Mouse (Mus musculus) frontal cortex, postnatal 36 days (tissue): ENCODE data around the gene Wsb2.
"Not testable (repeated sequence)": the region's sequence is repeated elsewhere in the genome, so short reads cannot be mapped to it uniquely, and the experiment has no call there.

Experiments
- DNase-seq, 2 experiments: peaks; one replicate each; pipeline ENCODE4 v3.0.0; 2022; ENCODE audit warnings: low spot score in 2 of 2

Gene Wsb2

DNA sequence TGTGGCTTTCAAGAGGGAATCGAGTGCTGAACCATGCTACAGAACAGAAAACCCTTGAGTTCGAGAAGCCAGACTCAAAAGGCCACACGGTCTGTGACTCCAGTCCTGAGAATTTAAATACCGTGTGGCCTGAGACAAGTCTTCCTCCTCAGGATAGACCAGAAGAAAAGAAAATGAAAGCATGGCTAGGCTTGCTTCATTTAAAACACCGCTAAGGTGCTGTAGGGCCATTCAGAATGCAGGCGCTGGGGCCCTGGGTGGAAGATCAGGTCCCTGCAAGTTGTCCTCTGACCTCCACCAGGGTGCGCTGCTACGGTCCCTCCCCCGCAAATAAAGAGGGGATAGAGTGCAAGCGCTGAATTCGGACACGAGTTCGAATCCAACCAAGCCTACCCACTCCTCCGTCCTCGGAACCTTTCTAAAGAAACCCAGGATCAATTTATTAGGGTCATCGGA lies 31.2 kb downstream of the Wsb2 start:
- DNase-seq = no peak

DNA sequence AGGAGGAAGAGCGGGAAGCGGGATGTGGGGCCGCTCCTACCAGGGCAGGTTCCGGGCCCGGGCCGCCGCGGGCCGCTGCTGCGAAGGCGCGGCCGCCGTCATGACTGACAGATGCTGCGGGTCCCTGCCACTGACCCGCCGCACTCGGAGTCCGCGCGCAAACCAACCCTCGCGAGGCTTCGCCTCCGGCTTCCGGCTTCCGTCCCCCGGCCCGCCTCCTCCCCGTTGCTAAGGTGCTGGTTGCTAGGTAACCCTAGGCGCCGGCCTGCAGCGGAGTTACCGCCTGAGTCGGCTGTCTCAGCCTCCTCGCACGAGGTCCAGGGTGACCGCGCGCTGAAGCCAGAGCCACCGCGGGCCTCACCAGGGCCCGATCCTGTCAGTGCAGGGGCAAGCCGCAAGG lies 31.8 kb downstream of the Wsb2 start, which contains the start of gene Rfc5:
Gene Rfc5, minus strand, starts transcription at position 171 of the 400 bp plus-strand sequence.
- peak; percentile 93 to 95 for DNase-seq

DNA sequence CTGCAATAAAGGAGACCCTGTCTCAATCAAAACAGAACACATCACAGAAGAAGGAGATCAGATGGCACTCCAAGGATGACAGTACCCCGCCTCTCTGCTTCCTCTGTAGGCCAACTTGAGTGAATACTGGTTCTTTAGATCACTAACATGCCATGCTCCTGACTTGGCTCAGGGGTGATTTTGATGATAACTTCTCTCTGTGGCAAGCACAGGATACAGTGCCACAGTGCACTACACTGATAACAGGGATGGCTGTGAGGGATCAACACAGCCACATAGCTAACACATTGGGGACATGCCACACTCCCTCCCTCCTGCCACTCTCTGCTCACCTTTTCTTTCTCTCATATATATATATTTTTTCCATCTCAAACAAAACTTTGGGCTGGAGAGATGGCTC lies 33.8 kb downstream of the Wsb2 start:
- DNase-seq = no peak

DNA sequence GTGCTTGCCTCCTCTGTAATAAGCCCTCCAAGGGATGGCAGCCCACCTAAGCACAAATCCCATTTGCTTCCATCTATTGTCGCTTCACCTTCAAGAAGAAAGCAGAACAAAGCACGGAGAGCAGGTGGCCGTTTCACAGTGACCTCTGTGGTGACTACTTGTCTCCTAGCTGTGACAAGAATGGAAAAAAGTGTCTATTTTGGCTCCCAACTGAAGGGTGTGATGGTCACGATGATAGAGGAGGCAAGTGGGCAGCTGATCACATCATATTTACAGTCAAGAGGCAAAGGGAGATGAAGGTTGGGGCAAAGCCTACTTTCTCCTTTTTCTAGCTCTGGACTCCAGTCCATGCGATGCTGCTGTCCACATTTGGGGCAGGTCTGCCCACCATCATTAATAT lies 38.7 kb downstream of the Wsb2 start:
- DNase-seq = no peak

DNA sequence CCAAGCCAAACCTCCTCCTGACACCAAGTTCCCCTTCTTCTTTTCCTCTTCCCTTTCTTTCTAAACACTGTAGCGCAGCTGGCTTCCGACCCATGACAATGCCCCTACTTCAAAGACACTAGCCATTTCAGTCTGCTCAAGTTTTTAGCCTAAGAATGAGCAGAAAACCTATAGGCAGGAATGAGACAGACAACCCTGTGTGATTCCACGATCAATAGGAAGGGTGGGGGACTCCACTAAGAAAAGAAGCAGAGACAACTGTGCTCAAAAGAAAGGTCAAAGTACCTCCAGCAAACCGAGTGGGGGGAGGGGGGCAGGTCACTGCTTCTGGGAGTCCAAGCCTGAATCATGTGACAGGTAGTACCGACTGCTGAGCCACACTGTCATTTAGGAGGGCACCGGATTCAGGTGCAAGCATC lies 39.5 kb downstream of the Wsb2 start:
- DNase-seq = no peak

DNA sequence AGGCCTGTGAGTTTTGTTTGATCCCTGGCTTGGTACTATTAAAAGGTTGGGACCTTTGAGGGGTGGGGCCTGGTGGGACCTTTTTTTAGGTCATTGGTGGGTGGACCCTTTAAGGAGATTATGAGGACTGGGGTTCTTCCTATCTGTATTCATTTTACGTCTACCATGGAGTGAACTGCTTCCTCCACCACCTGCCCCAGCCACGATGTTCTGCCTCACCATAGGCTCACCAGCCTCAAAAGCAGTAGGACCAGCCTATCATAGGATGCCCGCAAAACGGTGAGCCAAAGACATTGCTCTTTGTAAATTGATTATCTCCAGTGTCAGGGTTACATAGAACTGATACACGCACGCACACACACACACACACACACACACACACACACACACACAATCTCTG lies 40.3 kb downstream of the Wsb2 start:
- no peak for DNase-seq

DNA sequence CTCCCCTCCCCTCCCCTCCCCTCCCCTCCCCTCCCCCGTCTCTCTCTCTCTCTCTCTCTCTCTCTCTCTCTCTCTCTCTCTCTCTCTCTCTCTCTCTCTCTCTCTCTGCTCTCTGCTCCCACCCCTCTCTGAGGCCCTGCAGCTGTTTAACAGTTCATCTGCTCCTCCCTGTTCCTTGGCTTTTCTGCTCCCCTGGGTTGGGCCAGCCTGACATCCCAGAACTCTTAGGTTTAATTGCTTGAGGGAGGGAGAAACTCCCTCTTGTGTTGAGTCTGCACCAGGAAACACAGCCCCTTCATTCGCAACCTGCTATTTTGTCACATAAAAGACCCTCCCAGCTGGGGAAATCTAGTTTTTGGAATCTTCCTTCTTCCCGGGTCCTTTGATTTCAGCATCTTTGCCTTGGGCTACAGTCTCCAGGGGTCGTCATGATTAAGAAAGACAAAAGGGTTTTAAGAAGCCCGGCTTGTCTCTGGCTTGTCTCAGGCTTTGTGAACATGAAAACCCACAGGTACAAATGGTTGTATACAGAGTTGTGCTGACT lies 41.0 kb downstream of the Wsb2 start:
- DNase-seq = no peak

DNA sequence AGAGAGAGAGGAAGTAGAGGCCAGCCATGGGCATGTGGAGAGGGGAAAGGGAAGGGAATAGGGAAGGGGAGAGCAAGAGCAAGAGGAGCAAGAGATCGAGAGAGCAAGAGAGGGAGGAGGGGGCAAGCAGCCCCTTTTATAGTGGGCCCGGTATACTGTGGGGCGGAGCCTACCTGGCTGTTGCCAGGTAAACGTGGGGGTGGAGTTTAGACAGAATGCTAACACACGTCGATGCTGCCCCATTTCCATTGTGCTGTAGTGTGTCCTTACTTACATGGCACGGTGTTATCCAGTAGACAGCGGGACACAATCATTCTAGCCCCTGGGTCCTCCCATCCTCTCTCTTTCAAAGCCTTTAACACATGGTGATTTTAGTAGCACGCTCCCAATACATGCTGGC lies 42.2 kb downstream of the Wsb2 start:
- DNase-seq = no peak

DNA sequence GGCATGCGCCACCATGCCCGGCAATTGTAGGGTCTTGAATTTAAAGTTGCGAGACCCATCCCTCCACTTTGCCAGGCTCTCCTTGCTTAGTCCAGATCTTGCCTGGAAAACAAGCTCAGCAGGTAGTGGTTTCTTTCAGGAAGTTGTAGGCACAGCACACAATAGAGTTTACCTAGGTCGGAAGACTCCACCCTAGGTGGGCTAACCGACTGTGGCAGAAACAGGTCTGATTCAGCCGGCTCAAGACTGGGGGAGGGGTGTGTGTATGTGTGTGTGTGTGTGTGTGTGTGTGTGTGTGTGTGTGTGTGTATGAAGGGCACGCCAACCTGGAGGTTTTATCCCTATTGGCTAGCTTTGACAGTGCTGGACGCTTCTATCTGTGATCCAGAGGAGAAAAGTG lies 46.5 kb downstream of the Wsb2 start:
- DNase-seq = no peak

DNA sequence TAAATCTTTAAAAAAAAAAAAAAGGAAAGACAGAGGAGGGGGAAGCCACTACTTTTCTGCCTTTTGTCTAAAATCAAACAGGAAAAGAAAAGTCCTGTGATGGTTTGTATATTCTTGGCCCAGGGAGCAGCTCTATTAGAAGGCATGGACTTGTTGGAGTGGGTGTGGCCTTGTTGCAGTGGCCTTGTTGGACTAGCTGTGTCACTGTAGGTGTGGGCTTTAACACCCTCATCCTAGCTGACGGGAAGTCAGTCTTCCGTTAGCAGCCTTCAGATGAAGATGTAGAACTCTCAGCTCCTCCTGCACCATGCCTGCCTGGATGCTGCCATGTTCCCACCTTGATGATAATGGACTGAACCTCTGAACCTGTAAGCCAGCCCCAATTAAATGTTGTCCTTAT lies 47.6 kb downstream of the Wsb2 start:
- DNase-seq = not testable (repeated sequence)

DNA sequence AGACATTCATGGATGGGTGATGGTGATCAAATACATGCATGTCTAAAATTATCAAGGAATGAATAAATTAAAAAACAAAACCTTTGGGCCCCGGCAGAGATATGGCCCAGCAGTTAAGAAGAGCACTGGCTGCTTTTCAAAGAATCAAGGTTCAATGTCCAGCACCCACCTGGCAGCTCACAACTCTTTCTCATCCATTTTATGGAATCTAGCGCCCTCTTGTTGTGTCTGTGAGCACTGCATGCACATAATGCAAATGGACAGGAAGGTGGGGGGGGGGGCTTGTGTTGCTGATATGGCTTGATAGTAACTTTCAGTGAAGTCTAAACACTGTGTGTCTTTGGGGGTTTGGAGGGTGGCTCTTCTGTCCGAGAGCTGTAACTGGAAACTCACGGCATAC lies 51.1 kb downstream of the Wsb2 start:
- no peak for DNase-seq

DNA sequence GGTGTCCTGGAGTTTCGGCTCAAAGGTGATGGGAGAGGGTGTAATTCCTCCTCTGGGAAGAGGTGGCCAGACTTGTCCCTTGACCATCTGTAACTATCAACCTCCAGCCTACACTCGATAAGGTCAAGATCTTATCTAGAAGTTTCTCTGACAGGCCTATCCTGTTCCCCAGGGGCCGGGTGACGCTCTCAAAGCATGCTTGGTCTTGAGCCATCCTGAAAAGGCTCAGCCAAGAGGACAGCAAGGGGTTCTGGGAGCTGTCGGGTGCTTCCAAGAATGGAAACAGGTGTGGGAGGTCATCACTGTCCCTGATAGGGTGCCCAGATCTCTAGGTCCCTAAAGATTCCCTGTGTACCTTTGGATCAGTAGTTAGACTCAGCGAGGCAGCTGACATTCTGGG lies 52.3 kb downstream of the Wsb2 start:
- DNase-seq = no peak

DNA sequence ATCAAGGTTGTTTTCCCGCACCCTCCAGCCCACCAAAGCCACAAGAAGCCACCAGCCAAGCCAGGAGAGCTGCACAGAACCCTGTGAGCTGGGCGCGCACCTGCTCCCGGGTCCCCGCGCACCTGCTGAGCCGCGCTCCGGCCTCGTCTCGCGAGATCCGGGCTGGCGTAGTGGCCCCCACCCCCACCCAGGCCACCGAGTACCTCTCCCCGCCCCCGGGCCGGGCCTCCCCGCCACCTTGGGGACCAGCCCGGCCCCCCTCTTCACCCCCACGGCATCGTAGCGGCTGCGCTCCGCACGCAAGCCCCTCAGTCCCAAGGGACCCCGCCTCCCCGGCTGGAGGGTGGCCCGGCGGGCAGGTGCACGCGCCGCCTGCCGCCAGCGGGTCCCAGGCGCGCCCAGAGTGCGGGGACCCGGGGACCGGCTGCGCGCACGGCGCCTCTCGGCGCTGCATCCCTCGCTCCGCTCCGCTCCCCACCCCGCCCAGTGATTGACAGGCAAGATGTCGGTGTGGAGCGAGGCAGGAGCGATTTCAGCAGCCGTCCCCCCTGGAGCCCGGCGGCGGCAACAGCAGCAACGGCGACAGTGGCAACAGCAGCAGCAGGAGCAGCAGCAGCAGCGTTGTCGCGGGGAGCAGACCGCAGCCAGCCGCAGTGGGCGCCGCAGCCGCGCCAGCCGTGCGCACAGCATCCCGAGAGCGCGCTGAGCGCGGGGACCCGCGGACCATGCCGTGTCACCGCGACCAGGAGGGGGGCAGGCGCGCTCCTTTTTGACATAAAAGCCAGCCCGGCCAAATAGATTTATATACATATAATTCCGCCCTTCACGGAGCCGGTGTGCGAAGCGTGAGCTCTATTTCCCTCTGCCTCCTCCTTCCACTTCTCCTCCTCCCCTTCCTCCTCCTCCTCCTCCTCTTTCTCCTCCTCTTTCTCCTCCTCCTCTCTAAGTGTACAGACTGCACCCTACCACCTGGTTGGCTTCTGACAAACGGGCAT lies 56.7 kb downstream of the Wsb2 start, which contains the start of gene Ksr2:
Gene Ksr2, plus strand, starts transcription at position 494 of the 995 bp plus-strand sequence.
- peak; percentile 82 to 83 for DNase-seq

DNA sequence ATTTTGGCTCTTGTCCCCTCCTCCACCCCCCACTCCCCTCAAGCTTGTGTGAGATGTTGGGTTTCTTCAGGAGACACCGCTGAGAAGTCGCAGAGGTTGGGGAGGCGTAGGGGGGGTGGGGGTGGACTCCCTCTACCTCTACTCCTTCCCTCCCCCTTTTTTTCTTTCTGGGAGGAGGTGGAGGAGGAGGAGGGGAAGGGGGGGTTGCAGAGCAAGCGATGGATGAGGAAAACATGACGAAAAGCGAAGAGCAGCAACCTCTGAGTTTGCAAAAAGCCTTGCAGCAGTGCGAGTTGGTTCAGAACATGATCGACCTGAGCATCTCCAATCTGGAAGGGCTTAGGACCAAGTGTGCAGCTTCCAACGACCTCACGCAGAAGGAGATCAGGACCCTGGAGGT lies 57.5 kb downstream of the Wsb2 start:
- peak; percentile 21 to 31 for DNase-seq

DNA sequence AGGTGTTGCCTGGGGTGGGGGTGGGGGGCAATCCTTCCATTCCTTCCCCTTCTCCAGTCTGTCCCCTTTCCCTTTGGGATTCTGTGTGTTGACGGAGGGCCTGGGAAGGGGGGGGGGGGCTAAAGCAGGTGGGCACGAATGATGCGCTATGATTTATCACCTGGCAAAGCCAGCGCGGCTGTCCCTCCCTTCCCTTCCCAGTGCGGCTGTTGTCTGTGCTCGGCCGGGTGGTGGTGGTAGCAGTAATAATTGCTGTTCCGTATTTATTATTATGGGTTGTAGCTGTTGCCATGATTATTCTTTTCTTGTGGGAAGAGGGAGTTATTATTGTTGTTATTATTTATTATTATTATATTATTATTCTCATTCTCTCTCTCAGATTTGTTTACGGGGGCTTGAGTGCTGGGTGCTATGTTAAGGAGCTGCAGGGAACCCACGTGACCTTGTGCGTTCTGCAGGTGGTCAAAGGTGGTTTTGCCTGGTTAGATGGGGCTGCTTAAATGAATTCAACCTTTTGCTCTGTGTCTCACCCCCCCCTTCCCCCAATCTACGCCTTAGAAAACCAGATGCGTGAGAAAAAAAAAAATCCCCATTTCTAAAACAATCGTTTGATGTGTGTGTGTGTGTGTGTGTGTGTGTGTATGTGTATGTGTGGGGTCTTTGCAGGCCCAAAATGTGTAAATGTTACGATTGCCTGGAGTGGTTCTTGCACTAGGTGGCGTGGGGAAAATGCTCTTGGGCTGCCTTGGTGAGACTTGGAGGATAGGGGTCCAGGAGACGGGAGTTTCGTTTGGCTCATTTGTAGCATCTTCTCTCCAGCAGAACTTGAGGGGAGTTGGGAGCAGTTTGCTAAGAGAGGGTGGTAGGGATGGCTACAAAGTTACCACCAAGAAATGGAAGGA lies 58.2 kb downstream of the Wsb2 start:
- peak; percentile 19 to 24 for DNase-seq

DNA sequence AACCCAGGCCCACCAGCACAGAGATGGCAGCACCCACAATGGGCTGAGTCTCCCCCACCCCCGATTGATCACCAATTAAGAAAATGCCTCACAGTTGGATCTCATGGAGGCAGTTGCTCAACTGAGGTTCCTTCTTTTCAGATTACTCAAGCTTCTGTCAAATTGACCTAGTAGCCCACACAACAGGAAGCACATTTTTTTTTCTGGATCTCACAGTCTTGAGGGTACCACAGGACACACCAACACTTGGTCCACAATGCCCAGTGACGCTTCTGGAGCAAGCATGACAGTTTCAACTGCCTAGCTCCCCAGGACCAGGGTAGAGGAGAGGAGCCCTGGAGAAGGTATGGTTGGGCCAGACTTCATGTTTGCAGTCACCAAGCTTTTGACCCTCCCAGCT lies 60.3 kb downstream of the Wsb2 start:
- DNase-seq = no peak
